Mouse (Mus musculus): ENCODE results near the gene Gm11011.
"Not testable (repeated sequence)": the region's sequence is repeated elsewhere in the genome, so short reads cannot be mapped to it uniquely, and the experiment has no call there.

The Gm11011 gene

GRCm38 (mm10) chr2:169587645-169588044 is at the start of gene Gm11011:
TSS of gene Gm11011 (minus strand) at chr2:169587745.
- DNase-seq: not testable (repeated sequence)

- no peak for DNase-seq
Observed at GRCm38 (mm10) chr2:169636414-169636813, 48.9 kb upstream of the Gm11011 start.

GRCm38 (mm10) chr2:169635428-169635827 is 47.9 kb upstream of the Gm11011 start:
- no peak for DNase-seq

GRCm38 (mm10) chr2:169634619-169635382 is 47.3 kb upstream of the Gm11011 start:
- DNase-seq: no peak

- no peak for DNase-seq
Observed at GRCm38 (mm10) chr2:169633491-169634289, 46.1 kb upstream of the Gm11011 start.

GRCm38 (mm10) chr2:169632338-169633151 is 45.0 kb upstream of the Gm11011 start, which contains the start of gene Tshz2:
TSS of gene Tshz2 (plus strand) at chr2:169633013.
- DNase-seq: no peak

GRCm38 (mm10) chr2:169630070-169630469 is 42.5 kb upstream of the Gm11011 start:
- no peak for DNase-seq

GRCm38 (mm10) chr2:169621201-169621710 is 33.7 kb upstream of the Gm11011 start:
- no peak for DNase-seq

- DNase-seq: no peak
Observed at GRCm38 (mm10) chr2:169615998-169616397, 28.5 kb upstream of the Gm11011 start.

GRCm38 (mm10) chr2:169614683-169615082 is 27.1 kb upstream of the Gm11011 start:
- no peak for DNase-seq

- DNase-seq: no peak
Observed at GRCm38 (mm10) chr2:169611557-169611956, 24.0 kb upstream of the Gm11011 start.

GRCm38 (mm10) chr2:169610882-169611281 is 23.3 kb upstream of the Gm11011 start:
- DNase-seq: no peak

GRCm38 (mm10) chr2:169609956-169610355 is 22.4 kb upstream of the Gm11011 start:
- no peak for DNase-seq

- no peak for DNase-seq
Observed at GRCm38 (mm10) chr2:169607787-169608186, 20.2 kb upstream of the Gm11011 start.

- DNase-seq: no peak
Observed at GRCm38 (mm10) chr2:169606901-169607678, 19.5 kb upstream of the Gm11011 start.

GRCm38 (mm10) chr2:169600163-169600562 is 12.6 kb upstream of the Gm11011 start:
- DNase-seq: no peak

- DNase-seq: no peak
Observed at GRCm38 (mm10) chr2:169599591-169599990, 12.0 kb upstream of the Gm11011 start.

- DNase-seq: no peak
Observed at GRCm38 (mm10) chr2:169597971-169598370, 10.4 kb upstream of the Gm11011 start.

- DNase-seq: no peak
Observed at GRCm38 (mm10) chr2:169597357-169597756, 9.8 kb upstream of the Gm11011 start.

- DNase-seq: no peak
Observed at GRCm38 (mm10) chr2:169593742-169594141, 6.2 kb upstream of the Gm11011 start.

GRCm38 (mm10) chr2:169590412-169590811 is 2.9 kb upstream of the Gm11011 start:
- no peak for DNase-seq

- no peak for DNase-seq
Observed at GRCm38 (mm10) chr2:169589697-169590096, 2.2 kb upstream of the Gm11011 start.

All from cerebellum, adult 9-11 months (tissue).